Mouse (Mus musculus): ENCODE measurements around the gene Tspan10. TPM values are rescaled to one million over a fixed set of nuclear protein-coding genes. Genes with fewer than 3 reads are reported as not detected.

Gene Tspan10
- total RNA-seq, 2 experiments from 2014 or later, result 0.32 to 6.8 TPM

DNA sequence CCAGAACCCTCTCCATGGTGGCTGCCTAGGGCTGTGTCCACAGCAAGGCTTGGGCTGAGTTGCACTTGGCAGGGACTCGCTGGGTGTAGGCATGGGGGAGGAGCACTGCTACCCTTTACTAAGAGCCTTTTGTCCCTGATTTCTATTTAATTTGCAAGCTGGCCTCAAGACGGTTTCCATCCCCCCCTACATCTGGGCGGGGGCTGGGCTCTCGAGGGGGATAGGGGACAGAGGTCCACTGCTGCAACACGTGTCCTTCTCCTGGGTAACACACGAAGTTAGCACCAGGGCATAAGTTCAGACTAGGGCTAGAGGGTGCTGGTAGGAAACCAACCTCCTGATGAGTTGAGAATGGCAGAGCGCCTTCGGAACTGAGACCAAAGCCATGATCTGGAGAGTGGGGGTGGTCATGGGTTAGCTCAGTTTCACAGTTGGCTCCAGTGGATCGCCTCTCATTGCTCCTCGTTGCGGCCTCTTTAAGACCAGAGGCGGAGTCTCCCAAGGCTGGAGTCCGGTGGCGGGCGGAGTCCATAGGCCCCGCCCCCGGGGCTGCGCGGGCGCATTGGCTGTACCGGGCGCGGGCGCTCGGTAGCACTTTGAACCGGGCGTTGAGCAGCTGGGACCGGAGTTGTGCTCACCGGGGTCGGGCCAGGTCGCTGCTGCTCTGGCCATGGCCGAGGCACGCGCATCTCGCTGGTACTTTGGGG is 49.0 kb downstream of the Tspan10 start, which contains the start of gene Slc25a10:
Gene Slc25a10 (plus strand): TSS at position 524 of the 707 bp plus-strand sequence.
- DNase-seq (ENCODE audit: extremely low spot score in 1 of 2, low spot score in 1 of 2), result peak; percentile 72 to 77

- DNase-seq (ENCODE audit: extremely low spot score in 1 of 2, low spot score in 1 of 2), result peak in 1 of 2 experiments; percentile 21
Measured at GRCm38 (mm10) chr11:120492024-120492877, 49.8 kb downstream of the Tspan10 start.

- no peak for DNase-seq (ENCODE audit: extremely low spot score in 1 of 2, low spot score in 1 of 2)
Measured at GRCm38 (mm10) chr11:120492878-120493203, 50.4 kb downstream of the Tspan10 start.

- no peak for DNase-seq (ENCODE audit: extremely low spot score in 1 of 2, low spot score in 1 of 2)
Measured at GRCm38 (mm10) chr11:120493351-120493750, 50.9 kb downstream of the Tspan10 start.

GRCm38 (mm10) chr11:120493911-120494310 is 51.5 kb downstream of the Tspan10 start:
- no peak for DNase-seq (ENCODE audit: extremely low spot score in 1 of 2, low spot score in 1 of 2)

Other genes starting within 250 kb of the Tspan10 start
- gene Bahcc1, start 209.7 kb upstream of the Tspan10 start, total RNA-seq (2021), result 10 to 100 TPM; 17.7 to 22.6 TPM
- 1,000 to 10,000 TPM; 1,451 to 1,562 TPM for gene Actg1, start 94.1 kb upstream of the Tspan10 start, total RNA-seq (2021)
- gene Fscn2, start 81.1 kb upstream of the Tspan10 start, total RNA-seq (2021), result under 1 TPM in 1 of 2 experiments, not detected in 1; 0.89 TPM
- 10 to 100 TPM; 16.2 to 17.1 TPM for gene Faap100, start 63.9 kb upstream of the Tspan10 start, total RNA-seq (2021)
- 10 to 100 TPM; 62.4 to 63.0 TPM for gene Nploc4, start 4.9 kb upstream of the Tspan10 start, total RNA-seq (2021)
- under 1 TPM; 0.56 to 0.59 TPM for gene Pde6g, start 10.9 kb downstream of the Tspan10 start, total RNA-seq (2021)
- gene Oxld1, start 15.4 kb downstream of the Tspan10 start, total RNA-seq (2021), result 10 to 100 TPM; 15.5 to 16.2 TPM
- 10 to 100 TPM; 23.6 to 26.8 TPM for gene Ccdc137, start 15.5 kb downstream of the Tspan10 start, total RNA-seq (2021)
- 10 to 100 TPM; 50.8 to 53.8 TPM for gene Arl16, start 25.0 kb downstream of the Tspan10 start, total RNA-seq (2021)
- 10 to 100 TPM; 60.9 to 72.0 TPM for gene Mrpl12, start 42.0 kb downstream of the Tspan10 start, total RNA-seq (2021)
- gene Slc25a10, start 49.2 kb downstream of the Tspan10 start, total RNA-seq (2021), result 10 to 100 TPM; 18.1 to 22.4 TPM
- gene Gcgr, start 88.1 kb downstream of the Tspan10 start, total RNA-seq (2021), result under 1 TPM; 0.15 to 0.19 TPM
- gene Mcrip1, start 107.1 kb downstream of the Tspan10 start, total RNA-seq (2021), result 10 to 100 TPM; 86.1 to 86.5 TPM
- gene Ppp1r27, start 108.5 kb downstream of the Tspan10 start, total RNA-seq (2021), result not detected
- gene P4hb, start 130.6 kb downstream of the Tspan10 start, total RNA-seq (2021), result 100 to 1,000 TPM; 127 to 136 TPM
- gene Arhgdia, start 139.0 kb downstream of the Tspan10 start, total RNA-seq (2021), result 100 to 1,000 TPM; 306 to 324 TPM
- gene Alyref, start 155.7 kb downstream of the Tspan10 start, total RNA-seq (2021), result 10 to 100 TPM; 61.7 to 67.4 TPM
- 100 to 1,000 TPM in 1 of 2 experiments, 10 to 100 TPM in 1; 87.2 to 109 TPM for gene Anapc11, start 155.8 kb downstream of the Tspan10 start, total RNA-seq (2021)
- 1 to 10 TPM; 2.1 to 2.9 TPM for gene Npb, start 165.8 kb downstream of the Tspan10 start, total RNA-seq (2021)
- 100 to 1,000 TPM; 133 to 162 TPM for gene Pcyt2, start 175.3 kb downstream of the Tspan10 start, total RNA-seq (2021)
- gene Sirt7, start 182.6 kb downstream of the Tspan10 start, total RNA-seq (2021), result 10 to 100 TPM; 36.1 to 42.4 TPM
- 10 to 100 TPM; 68.9 to 83.2 TPM for gene Mafg, start 191.0 kb downstream of the Tspan10 start, total RNA-seq (2021)
- 1 to 10 TPM; 4.3 to 4.9 TPM for gene Pycr1, start 201.1 kb downstream of the Tspan10 start, total RNA-seq (2021)
- gene Myadml2, start 205.5 kb downstream of the Tspan10 start, total RNA-seq (2021), result 1 to 10 TPM; 2.5 to 3.5 TPM
- 1 to 10 TPM; 4.5 to 8.2 TPM for gene Notum, start 218.5 kb downstream of the Tspan10 start, total RNA-seq (2021)
- gene Aspscr1, start 230.3 kb downstream of the Tspan10 start, total RNA-seq (2021), result 10 to 100 TPM; 50.0 to 55.7 TPM